In the genomic region with DNA sequence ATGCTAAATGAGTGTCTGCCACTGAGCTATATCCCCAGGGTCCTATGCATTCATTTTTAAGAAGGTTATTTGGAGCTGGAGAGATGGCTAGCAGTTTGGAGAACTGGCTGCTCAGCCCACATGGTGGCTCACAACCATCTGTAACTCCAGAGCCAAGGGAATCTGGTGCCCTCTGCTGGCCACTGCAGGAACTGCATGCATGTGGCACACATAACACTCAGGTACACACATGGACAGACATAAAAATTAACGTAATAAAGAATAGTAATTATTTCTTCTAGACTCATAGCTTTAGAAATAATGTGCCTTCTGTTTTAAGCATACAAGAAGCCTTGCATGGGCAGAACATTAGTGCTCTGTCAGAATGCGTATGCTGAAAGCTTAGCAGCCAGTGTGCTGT, we compare ENCODE assay signal across 11 mouse cellular contexts.
A peak's percentile ranks its signal among the peaks of the same experiment; 100 is the strongest.
DNase-seq lines count a peak whose midpoint lies in the region; ATAC-seq and TF ChIP-seq lines count a peak whose summit lies in the region.
"Had no signal": no experiment of that assay in that cellular context is flagged by ENCODE, and none has a peak within 500 bp of the region (broad histone marks: within the 10 kb centered on the region; RNA-seq: fewer than 3 reads in every experiment).

No protein-coding gene starts in this region.

- H3K27me3 ChIP-seq in kidney, adult 2 months (replicated peaks; ENCODE audit: control insufficient read depth, insufficient read depth, low read length) = no peaks in the 10 kb centered on the region
- no peaks in the 10 kb centered on the region for H3K27me3 ChIP-seq in kidney, embryonic 15.5 days
- H3K27me3 ChIP-seq: hindbrain, embryonic 15.5 days; liver, embryonic 15.5 days had no signal

- no peak overlapping the region for H3K9ac ChIP-seq in kidney, embryonic 15.5 days
- H3K9ac ChIP-seq: hindbrain, embryonic 15.5 days; liver, embryonic 15.5 days had no signal

- TF ChIP-seq POLR2A in kidney, adult 2 months (IDR thresholded peaks at IDR 0.05; ENCODE audit: low read depth, low read length) = no peak

- no peak for DNase-seq in kidney, adult 2 months
- DNase-seq in B cell, adult 2 months = peak; percentile 14 to 16
- DNase-seq in MEL-GATA-1-ER (ENCODE audit: extremely low read depth, low read depth) = peak; percentile 27
- DNase-seq in frontal cortex, postnatal 10 days (ENCODE audit: low spot score in 2 of 2) = no peak
- DNase-seq in cerebellum, adult 8-10 months = no peak

- H3K27ac ChIP-seq in kidney, adult 2 months (ENCODE audit: insufficient read depth, low read depth, low read length) = no peak overlapping the region
- H3K27ac ChIP-seq in kidney, embryonic 15.5 days = no peak overlapping the region
- H3K27ac ChIP-seq: hindbrain, embryonic 15.5 days; liver, embryonic 15.5 days had no signal

- no peak for ATAC-seq in kidney, embryonic 15.5 days (replicated peaks; ENCODE audit: low FRiP score)
- ATAC-seq in megakaryocyte progenitor cell, adult 5-6 weeks (replicated peaks; ENCODE audit: poor library complexity) = peak; percentile 70
- no peak for ATAC-seq in erythroblast, adult 5-6 weeks (replicated peaks; ENCODE audit: low FRiP score, poor library complexity, severe bottlenecking)
- ATAC-seq: forebrain, embryonic 16.5 days had no signal

- H3K36me3 ChIP-seq in kidney, adult 2 months (ENCODE audit: control insufficient read depth, insufficient read depth, low read length) = no peaks in the 10 kb centered on the region
- H3K36me3 ChIP-seq in kidney, embryonic 15.5 days = no peaks in the 10 kb centered on the region
- H3K36me3 ChIP-seq: hindbrain, embryonic 15.5 days; liver, embryonic 15.5 days had no signal

- peak; percentile 38 for TF ChIP-seq CTCF in kidney, adult 2 months (conservative IDR thresholded peaks at IDR 0.05; ENCODE audit: insufficient read depth, insufficient read length, low read depth, low read length)

- no peak overlapping the region for H3K4me2 ChIP-seq in kidney, embryonic 15.5 days
- H3K4me2 ChIP-seq: hindbrain, embryonic 15.5 days; liver, embryonic 15.5 days had no signal

- H3K4me3 ChIP-seq in kidney, adult 2 months (ENCODE audit: insufficient read depth, low read depth, low read length) = no peak overlapping the region
- H3K4me3 ChIP-seq in kidney, embryonic 15.5 days (replicated peaks) = no peak overlapping the region
- H3K4me3 ChIP-seq: hindbrain, embryonic 15.5 days; liver, embryonic 15.5 days had no signal

- WGBS in kidney, adult 2 months = 99% methylated on average over 2 of the region's 2 CpGs
- WGBS in kidney, embryonic 15.5 days = 96% methylated on average over 2 of the region's 2 CpGs

- peaks cover 4% of the 10 kb centered on the region; the same call in 1 of the 2 replicates for H3K9me3 ChIP-seq in kidney, embryonic 15.5 days (replicated peaks)
- H3K9me3 ChIP-seq: hindbrain, embryonic 15.5 days; liver, embryonic 15.5 days had no signal

- no peaks in the 10 kb centered on the region for H3K4me1 ChIP-seq in kidney, adult 2 months (ENCODE audit: control insufficient read depth, insufficient read depth, low read length)
- H3K4me1 ChIP-seq in kidney, embryonic 15.5 days = no peaks in the 10 kb centered on the region
- H3K4me1 ChIP-seq: hindbrain, embryonic 15.5 days; liver, embryonic 15.5 days had no signal

Comparison
In these comparisons a context has a peak if more than half of its experiments do, and no peak if none do; other contexts are left out.
1. DNase-seq: peak in B cell, adult 2 months (2 of 2) and MEL-GATA-1-ER (single experiment); none in kidney, adult 2 months (single experiment), frontal cortex, postnatal 10 days (0 of 2) and cerebellum, adult 8-10 months (single experiment).